Mouse (Mus musculus) midbrain, embryonic 11.5 days (tissue): ENCODE results near the gene 1810043G02Rik. TPM values are rescaled to one million over a fixed set of nuclear protein-coding genes. Genes with fewer than 3 reads are reported as not detected.

Experiments used
- ATAC-seq: fragments of 200-750 bp; cut with Nextera tagmentation; 2 replicates; pipeline ENCODE4 v1.8.0; 2017; ENCODE audit warnings: moderate TSS enrichment, moderate library complexity; ENCODE audit not compliant: low FRiP score
- DNase-seq: peaks from one replicate; pipeline ENCODE4 v3.0.0; 2015; ENCODE audit warnings: low spot score; ENCODE audit errors: missing footprints
- H3K27ac ChIP-seq: fragments of 300-500 bp; sonication (generic); 2 replicates; pipeline ENCODE4 v1.5.1; 2014; ENCODE audit warnings: low read depth, low read length
- H3K27me3 ChIP-seq: fragments of 300-500 bp; sonication (generic); 2 replicates; pipeline ENCODE4 v1.6.1; 2014; ENCODE audit warnings: mild to moderate bottlenecking, low read length, moderate library complexity, mixed read lengths; ENCODE audit not compliant: control insufficient read depth, insufficient read depth
- H3K36me3 ChIP-seq: fragments of 300-500 bp; sonication (generic); 2 replicates; pipeline ENCODE4 v1.6.1; 2014; ENCODE audit warnings: mild to moderate bottlenecking, low read length, moderate library complexity, mixed read lengths; ENCODE audit not compliant: control insufficient read depth, insufficient read depth
- H3K4me1 ChIP-seq: fragments of 300-500 bp; sonication (generic); 2 replicates; pipeline ENCODE4 v1.6.1; 2014; ENCODE audit warnings: low read length; ENCODE audit not compliant: control insufficient read depth, insufficient read depth
- H3K4me2 ChIP-seq: fragments of 300-500 bp; sonication (generic); 2 replicates; pipeline ENCODE4 v1.6.1; 2014; ENCODE audit warnings: mild to moderate bottlenecking, moderate library complexity
- H3K4me3 ChIP-seq: fragments of 300-500 bp; sonication (generic); 2 replicates; pipeline ENCODE4 v1.5.1; 2014; ENCODE audit warnings: low read depth, low read length
- H3K9ac ChIP-seq: fragments of 300-500 bp; sonication (generic); 2 replicates; pipeline ENCODE4 v1.6.1; 2014; ENCODE audit warnings: low read length
- H3K9me3 ChIP-seq: fragments of 300-500 bp; sonication (generic); 2 replicates; pipeline ENCODE4 v1.6.1; 2016; ENCODE audit warnings: low read length; ENCODE audit not compliant: control insufficient read depth
- WGBS: fragments of 180-500 bp; shearing (Covaris S2); extraction: QIAGEN DNeasy Blood & Tissue Kit; methylation state at CpG from one replicate; pipeline ENCODE4 v1.1.7; 2014; 5-methylcytosine and 5-hydroxymethylcytosine counted together
- polyA plus RNA-seq: library from polyadenylated mRNA; unstranded; fragments of >200 nt; fragmentation: Nextera tagmentation; extraction: Ambion mirVana; gene quantifications from 2 replicates; pipeline ENCODE4 v1.2.1, GENCODE M21; 2014

The 1810043G02Rik gene
- polyA plus RNA-seq, 1 experiment from 2014 or later = 36.5 TPM

GRCm38 (mm10) chr10:78028129-78028528 lies 49.8 kb downstream of the 1810043G02Rik start:
- H3K4me2 ChIP-seq = no peak overlapping the region
- 6% methylated on average over 5 of the region's 5 CpGs for WGBS
- ATAC-seq = peak; percentile 66

GRCm38 (mm10) chr10:78029080-78029479 lies 50.8 kb downstream of the 1810043G02Rik start:
- Histone ChIP-seq H3K36me3 (no peaks in the 10 kb centered on the region), H3K9ac (no peak overlapping the region), H3K27ac (no peak overlapping the region), H3K4me1 (no peaks in the 10 kb centered on the region), H3K9me3 (no peaks in the 10 kb centered on the region), H3K4me2 (no peak overlapping the region), H3K27me3 (no peaks in the 10 kb centered on the region), H3K4me3 (no peak overlapping the region)
- 85% methylated on average over 1 of the region's 1 CpGs for WGBS
- ATAC-seq (no peak), DNase-seq (no peak)

More at GRCm38 (mm10) chr10:78028129-78028528, 49.8 kb downstream of the 1810043G02Rik start:
- H3K36me3 ChIP-seq = no peaks in the 10 kb centered on the region
- no peaks in the 10 kb centered on the region for H3K27me3 ChIP-seq
- no peak overlapping the region for H3K27ac ChIP-seq
- no peak overlapping the region for H3K9ac ChIP-seq
- peak; percentile 95 for DNase-seq
- H3K9me3 ChIP-seq = no peaks in the 10 kb centered on the region
- no peak overlapping the region for H3K4me3 ChIP-seq
- no peaks in the 10 kb centered on the region for H3K4me1 ChIP-seq

GRCm38 (mm10) chr10:78031987-78032386 lies 53.7 kb downstream of the 1810043G02Rik start:
- Histone ChIP-seq H3K9ac (no peak overlapping the region), H3K9me3 (no peaks in the 10 kb centered on the region), H3K4me3 (no peak overlapping the region), H3K36me3 (no peaks in the 10 kb centered on the region), H3K27ac (no peak overlapping the region), H3K4me2 (no peak overlapping the region), H3K4me1 (no peaks in the 10 kb centered on the region), H3K27me3 (no peaks in the 10 kb centered on the region)
- 92% methylated on average over 2 of the region's 2 CpGs for WGBS
- DNase-seq (peak; percentile 35), ATAC-seq (no peak)

Other genes with a start within 250 kb of the 1810043G02Rik start
- not detected in 2 replicates for gene Gm18596, start 235.9 kb upstream of the 1810043G02Rik start, polyA plus RNA-seq
- gene Gm9736, start 227.2 kb upstream of the 1810043G02Rik start, polyA plus RNA-seq = not detected in 2 replicates
- gene Gm3233, start 218.8 kb upstream of the 1810043G02Rik start, polyA plus RNA-seq = not detected in 2 replicates
- gene Gm3238, start 207.2 kb upstream of the 1810043G02Rik start, polyA plus RNA-seq = not detected in 2 replicates
- not detected in 2 replicates for gene Gm7138, start 201.6 kb upstream of the 1810043G02Rik start, polyA plus RNA-seq
- gene Gm3250, start 196.0 kb upstream of the 1810043G02Rik start, polyA plus RNA-seq = not detected in 2 replicates
- gene Gm7137, start 190.3 kb upstream of the 1810043G02Rik start, polyA plus RNA-seq = not detected in 2 replicates
- gene Gm9639, start 183.4 kb upstream of the 1810043G02Rik start, polyA plus RNA-seq = not detected in 2 replicates
- gene Gm19668, start 179.4 kb upstream of the 1810043G02Rik start, polyA plus RNA-seq = not detected in 2 replicates
- gene Gm9507, start 166.7 kb upstream of the 1810043G02Rik start, polyA plus RNA-seq = not detected in 2 replicates
- not detected in 2 replicates for gene Gm2696, start 163.8 kb upstream of the 1810043G02Rik start, polyA plus RNA-seq
- not detected in 2 replicates for gene Krtap10-4, start 151.4 kb upstream of the 1810043G02Rik start, polyA plus RNA-seq
- not detected in 2 replicates for gene Krtap10-10, start 142.6 kb upstream of the 1810043G02Rik start, polyA plus RNA-seq
- not detected in 2 replicates for gene Gm36176, start 131.7 kb upstream of the 1810043G02Rik start, polyA plus RNA-seq
- gene Gm10318, start 125.7 kb upstream of the 1810043G02Rik start, polyA plus RNA-seq = not detected in 2 replicates
- gene Gm3285, start 116.5 kb upstream of the 1810043G02Rik start, polyA plus RNA-seq = not detected in 2 replicates
- gene Lrrc3, start 76.0 kb upstream of the 1810043G02Rik start, polyA plus RNA-seq = 2.7 and 2.8 TPM in 2 replicates
- gene Trpm2, start 8.0 kb upstream of the 1810043G02Rik start, polyA plus RNA-seq = 0.75 and 1.5 TPM in 2 replicates
- 96.9 and 103 TPM in 2 replicates for gene Pfkl, start 31.6 kb downstream of the 1810043G02Rik start, polyA plus RNA-seq
- not detected in 2 replicates for gene Dnmt3l, start 63.4 kb downstream of the 1810043G02Rik start, polyA plus RNA-seq
- 0.10 TPM in 1 of 2 replicates, not detected in the other for gene Aire, start 65.1 kb downstream of the 1810043G02Rik start, polyA plus RNA-seq
- gene Icosl, start 90.8 kb downstream of the 1810043G02Rik start, polyA plus RNA-seq = 1.2 and 2.5 TPM in 2 replicates
- gene D10Jhu81e, start 191.3 kb downstream of the 1810043G02Rik start, polyA plus RNA-seq = 18.4 and 20.9 TPM in 2 replicates
- gene Pwp2, start 206.6 kb downstream of the 1810043G02Rik start, polyA plus RNA-seq = 17.2 and 19.0 TPM in 2 replicates